Mouse (Mus musculus) monocyte, adult 5-6 weeks (primary cell): Measurements from ENCODE around the gene Creg1. TPM values are rescaled to one million over a fixed set of nuclear protein-coding genes. Genes with fewer than 3 reads are reported as not detected.

Experiments used
- ATAC-seq: fragments of 153-309, 156-312 bp; replicated peaks from 2 replicates; pipeline ENCODE4 v1.8.0; 2017; ENCODE audit warnings: mild to moderate bottlenecking; ENCODE audit not compliant: low TSS enrichment, insufficient number of reproducible peaks, severe bottlenecking, poor library complexity, low FRiP score
- total RNA-seq: library from RNA; stranded (forward); fragments of 200-1000, 200-491, 200-594 nt; gene quantifications from 3 replicates; pipeline ENCODE4 v1.2.3, GENCODE M21; 2017

Gene Creg1
- total RNA-seq = 97.4 to 180 TPM (median 175 TPM) in 3 replicates

- ATAC-seq = peak; percentile 93
Measured at GRCm38 (mm10) chr1:165763635-165764372, at the start of gene Creg1. TSS of gene Creg1 (plus strand) at chr1:165763746.

- no peak for ATAC-seq
Measured at GRCm38 (mm10) chr1:165713798-165714197, 49.7 kb upstream of the Creg1 start.

DNA sequence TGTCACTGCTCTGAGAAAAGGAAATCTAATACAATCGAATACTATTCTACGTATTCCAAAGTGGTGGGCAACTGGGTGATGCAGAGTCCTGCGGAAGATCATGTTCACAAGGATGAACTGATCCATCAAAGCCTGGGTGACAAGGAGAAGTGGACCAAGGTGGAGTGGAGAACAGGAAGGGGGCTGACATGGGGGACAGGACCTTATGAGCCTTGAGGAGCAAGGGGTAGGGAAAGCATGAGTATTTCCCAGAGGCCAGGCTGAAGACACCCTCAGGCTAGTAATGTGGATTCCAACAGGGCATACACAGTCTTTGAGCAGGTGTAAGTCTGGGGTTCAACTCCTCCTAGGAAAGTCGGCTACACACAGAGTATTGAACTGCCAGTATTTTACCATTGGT is 47.1 kb upstream of the Creg1 start:
- no peak for ATAC-seq

DNA sequence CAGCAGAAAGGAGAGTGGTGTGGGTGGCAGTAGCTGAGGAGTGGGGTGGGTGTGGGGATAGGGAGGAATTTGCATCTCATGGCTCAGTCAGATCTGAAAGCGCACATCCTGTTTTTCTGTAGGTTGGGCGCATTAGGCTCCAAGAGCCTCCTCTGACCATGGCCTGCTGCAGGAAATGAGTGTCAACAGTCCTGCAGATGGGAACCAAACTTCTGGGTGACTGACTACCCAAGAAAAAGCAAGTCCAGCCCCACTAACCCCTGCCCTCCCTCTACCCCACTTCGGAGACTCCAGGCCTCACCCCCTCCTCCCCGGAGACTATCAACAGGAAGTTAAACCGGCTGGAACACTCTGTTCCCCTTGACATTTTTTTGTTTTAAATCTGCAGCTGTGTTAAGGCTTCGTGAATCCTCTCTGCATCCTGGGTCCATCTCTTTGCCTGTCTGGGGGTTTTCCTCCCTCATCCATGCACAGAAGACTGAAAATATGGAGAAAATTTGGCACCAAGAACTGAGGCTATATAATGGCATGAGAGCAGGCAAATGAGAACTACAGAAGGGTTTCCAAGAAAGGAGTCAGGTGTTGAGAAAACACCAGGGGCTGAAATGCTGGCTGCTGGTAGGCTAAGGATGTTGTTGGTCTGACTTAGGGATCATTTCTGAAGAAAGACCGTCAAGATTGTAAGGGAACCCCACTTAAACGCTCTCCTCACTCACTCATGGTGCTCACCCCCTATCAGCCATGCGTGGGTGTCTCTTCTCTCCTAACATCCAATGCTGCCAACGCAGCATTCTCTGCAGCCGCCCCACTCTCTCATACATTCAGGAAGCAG is 45.6 kb upstream of the Creg1 start:
- peak; percentile 33 for ATAC-seq

DNA sequence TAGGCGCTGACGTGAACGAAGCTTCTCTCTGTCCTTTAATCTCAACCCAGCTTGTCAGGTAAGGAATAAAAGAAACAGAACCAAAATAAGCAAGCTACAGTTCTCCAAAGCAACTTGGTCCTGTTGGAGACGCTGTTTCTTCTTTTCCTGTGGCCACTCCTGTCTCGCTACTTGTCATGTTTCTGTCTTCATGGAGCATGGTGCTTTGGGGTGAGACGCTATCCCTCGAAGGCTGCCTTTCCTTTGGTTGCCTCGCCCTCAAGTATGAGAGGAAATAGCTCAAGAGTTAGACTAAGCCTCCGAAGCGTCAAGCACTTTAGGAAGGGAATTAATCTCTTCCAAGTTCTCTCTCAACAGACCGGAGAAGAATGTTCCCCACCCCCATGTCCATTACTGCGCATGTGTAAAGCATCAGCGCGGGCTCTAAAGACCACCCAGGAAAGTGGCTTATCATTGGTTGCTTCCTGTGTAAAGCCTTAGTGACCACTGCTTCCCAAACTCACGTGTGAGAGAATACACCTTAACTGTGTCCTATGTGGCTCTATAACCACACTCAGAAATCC is 44.9 kb upstream of the Creg1 start:
- ATAC-seq = no peak

DNA sequence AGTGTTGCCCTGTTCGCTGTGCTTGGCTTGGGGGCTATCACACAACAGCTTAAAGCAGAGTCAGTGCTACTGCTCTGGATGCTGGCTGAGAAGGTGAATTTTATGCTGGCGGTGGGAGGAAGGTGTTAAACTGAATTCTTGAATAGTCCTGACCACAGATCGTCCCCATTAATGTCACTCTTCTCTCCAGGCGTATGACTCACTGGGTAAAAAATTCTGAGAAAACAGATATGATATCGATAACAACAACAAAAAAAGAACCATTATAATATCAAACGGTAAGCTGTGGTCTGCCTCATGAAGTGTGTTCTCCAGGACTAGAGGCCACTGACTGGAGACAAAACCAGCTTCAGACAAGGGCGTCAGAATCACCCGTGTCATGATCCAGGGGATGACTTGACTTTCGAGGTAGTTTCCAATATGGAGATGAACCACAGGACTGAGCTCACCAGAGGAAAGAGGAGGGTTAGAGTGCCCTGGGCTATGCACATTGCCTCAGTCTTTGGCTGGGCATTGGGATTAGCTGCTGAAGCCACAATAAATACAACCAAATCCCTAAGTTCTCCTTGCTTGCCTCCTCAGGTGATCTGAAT is 40.9 kb upstream of the Creg1 start:
- no peak for ATAC-seq

GRCm38 (mm10) chr1:165724219-165725033 is 39.1 kb upstream of the Creg1 start:
- no peak for ATAC-seq

- ATAC-seq = no peak
Measured at GRCm38 (mm10) chr1:165725039-165725644, 38.4 kb upstream of the Creg1 start.

DNA sequence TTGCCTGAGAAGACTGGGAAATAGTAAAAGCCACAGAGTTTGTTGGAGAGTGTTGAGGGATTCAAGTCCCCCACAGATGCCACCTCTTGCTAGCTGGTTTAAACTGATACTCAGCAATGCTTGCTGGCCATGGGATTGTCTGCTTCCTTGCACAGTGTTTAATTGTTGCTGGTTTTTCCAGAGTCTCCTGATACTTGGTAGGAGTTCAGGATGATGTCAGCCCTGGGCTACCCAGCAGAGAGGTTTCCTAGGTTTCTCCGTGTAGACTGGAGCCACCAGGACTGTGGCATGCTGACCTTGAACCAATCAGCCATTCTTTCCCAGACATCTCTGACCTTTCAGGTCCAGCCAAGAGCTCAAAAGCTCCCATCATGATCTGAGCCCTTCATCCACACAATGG is 36.6 kb upstream of the Creg1 start:
- ATAC-seq = no peak

DNA sequence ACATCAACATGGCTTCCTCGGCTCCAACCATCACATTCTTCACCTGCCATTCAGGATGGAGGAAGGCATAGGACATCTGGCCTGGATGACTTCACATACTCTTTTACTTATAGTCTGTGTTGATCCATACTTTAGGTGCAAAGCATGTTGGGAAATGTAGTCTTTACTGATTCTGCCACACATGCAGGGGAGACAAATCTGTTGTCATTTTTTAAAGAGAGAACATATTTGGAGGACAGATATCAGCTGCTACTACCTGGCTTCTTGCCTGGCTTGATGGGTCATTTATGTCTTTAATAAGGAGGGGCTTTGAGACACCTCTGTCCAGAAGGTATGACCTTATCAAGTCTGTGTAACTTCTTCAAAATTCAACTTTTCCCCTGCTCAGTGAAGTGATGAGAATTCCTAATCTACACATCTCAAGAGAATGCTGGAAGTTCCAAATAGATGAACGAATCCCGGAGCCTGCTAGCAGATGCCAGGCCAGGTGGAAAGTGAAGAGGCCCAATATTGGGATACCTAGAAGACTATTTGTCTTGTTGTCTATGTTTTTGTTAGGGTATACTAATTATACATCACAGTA is 35.4 kb upstream of the Creg1 start:
- ATAC-seq = no peak

- 0 out of 2 replicates have a peak, but pooled peaks have one; percentile 54 for ATAC-seq
Measured at GRCm38 (mm10) chr1:165730129-165730528, 33.4 kb upstream of the Creg1 start.

- 0 out of 2 replicates have a peak, but pooled peaks have one; percentile 38 for ATAC-seq
Measured at GRCm38 (mm10) chr1:165731553-165731952, 32.0 kb upstream of the Creg1 start.

DNA sequence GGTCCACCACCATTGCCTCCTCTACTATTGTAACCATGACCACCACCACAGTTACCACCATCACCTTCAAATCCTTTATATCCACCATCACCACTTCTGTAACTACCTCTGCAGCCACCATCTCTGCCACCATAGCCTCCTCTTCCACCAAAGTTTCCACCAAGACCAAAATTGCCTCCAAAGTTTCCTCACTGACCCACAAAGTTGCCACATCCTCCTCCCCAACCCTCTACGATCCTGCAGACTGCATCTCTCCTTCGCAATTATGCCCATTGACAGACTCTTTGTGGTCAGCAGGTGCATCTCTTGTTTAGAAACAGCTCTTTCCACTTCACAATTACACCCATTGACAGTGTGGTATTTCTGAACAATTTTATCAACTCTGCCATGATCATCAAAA is 28.7 kb upstream of the Creg1 start:
- ATAC-seq = no peak

- peak; percentile 87 for ATAC-seq
Measured at GRCm38 (mm10) chr1:165735826-165736818, 27.4 kb upstream of the Creg1 start.

DNA sequence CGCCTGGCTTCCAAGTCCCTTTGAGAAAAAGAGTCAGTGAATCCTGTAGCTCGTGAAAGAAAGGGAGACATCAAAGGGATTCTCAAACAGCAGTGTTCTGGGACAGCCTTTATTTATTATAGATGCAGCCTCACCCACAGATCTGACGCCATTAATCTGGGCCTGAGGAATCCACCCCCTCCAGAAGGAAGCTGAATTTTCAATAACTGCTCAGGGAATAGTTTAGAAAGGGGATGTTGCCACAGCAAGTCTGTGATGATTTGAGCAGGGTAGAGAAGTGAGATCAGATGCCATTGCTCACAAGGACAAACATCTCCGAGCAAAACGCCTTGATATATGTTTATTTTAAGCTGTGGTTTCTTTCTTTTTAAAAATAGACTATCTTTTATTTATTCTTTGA is 26.1 kb upstream of the Creg1 start:
- no peak for ATAC-seq

DNA sequence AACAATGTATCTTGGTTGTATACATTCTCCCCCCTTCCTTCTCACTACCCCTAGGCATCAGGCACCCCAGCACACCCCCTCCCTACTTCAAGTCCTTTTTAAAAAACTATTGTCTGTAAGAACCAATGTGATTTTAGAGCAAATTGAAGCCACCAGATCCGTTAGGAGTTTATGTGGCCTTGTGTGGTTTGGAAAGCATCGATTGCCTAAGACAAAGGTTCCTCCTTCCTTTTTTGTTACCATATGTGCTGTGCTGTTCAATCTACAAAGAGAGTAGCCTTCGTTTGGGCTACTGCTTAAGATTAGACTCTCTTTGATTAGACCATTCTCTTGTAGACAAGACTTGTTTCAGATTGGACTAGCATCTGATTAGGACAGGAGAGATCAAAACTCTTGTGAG is 25.7 kb upstream of the Creg1 start:
- ATAC-seq = no peak

- no peak for ATAC-seq
Measured at GRCm38 (mm10) chr1:165738985-165739384, 24.6 kb upstream of the Creg1 start.
